Comparison of ENCODE assay signal across 8 mouse cellular contexts in the genomic region with DNA sequence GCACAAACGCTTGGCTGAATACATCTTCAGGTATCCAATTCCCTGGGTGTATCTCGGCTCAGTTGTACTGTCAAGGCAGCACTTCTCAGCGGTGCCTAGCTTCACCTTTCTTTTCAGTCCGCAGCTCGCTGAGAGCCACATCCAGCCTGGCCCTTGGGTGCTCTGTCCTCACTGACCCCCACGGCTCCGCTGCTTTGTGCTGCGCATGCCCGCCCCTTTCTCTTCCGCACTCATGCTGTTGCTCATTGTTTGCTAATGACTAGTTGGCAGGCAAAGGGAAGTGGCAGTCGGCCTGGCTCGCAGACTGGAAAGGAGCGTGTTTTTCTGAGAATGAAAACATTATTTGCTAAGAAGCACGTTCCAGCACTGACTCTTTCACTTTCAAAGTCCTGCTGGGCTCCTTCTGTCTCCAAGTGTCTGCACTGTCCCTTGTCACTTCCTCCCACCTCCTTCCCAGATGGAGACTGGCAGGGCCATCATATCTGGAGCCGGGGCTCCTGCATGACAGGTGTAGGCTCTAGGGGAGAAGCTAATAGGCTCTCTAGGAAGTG.
DNase-seq lines count a peak whose midpoint lies in the region; ATAC-seq lines count a peak whose summit lies in the region.

No protein-coding gene starts in this region.

- DNase-seq in embryonic facial prominence, embryonic 10.5 days (ENCODE audit: low spot score): peak; percentile 50
- peak; percentile 28 for DNase-seq in kidney, adult 9 months
- peak; percentile 89 for DNase-seq in midbrain, embryonic 11.5 days (ENCODE audit: low spot score, missing footprints)
- peak; percentile 42 for DNase-seq in right cerebral cortex, postnatal 4 days

- WGBS in embryonic facial prominence, embryonic 10.5 days: 7% methylated on average over 15 of the region's 15 CpGs
- WGBS in heart, embryonic 11.5 days (ENCODE audit: insufficient replicate concordance): 17% methylated on average over 15 of the region's 15 CpGs
- 15% methylated on average over 15 of the region's 15 CpGs for WGBS in limb, embryonic 13.5 days
- WGBS in midbrain, embryonic 11.5 days: 6% methylated on average over 15 of the region's 15 CpGs

- H3K27ac ChIP-seq in embryonic facial prominence, embryonic 10.5 days (replicated peaks): peak overlapping the region; percentile 66
- H3K27ac ChIP-seq in heart, embryonic 11.5 days (ENCODE audit: low read depth, low read length): no peak overlapping the region
- H3K27ac ChIP-seq in limb, embryonic 13.5 days: no peak overlapping the region
- no peak overlapping the region for H3K27ac ChIP-seq in midbrain, embryonic 11.5 days (ENCODE audit: low read depth, low read length)

- no peak for ATAC-seq in erythroblast, adult 5-6 weeks (replicated peaks; ENCODE audit: low FRiP score, poor library complexity, severe bottlenecking)
- 0 out of 2 replicates have a peak, but pooled peaks have one; percentile 52 for ATAC-seq in heart, embryonic 11.5 days (replicated peaks; ENCODE audit: insufficient number of reproducible peaks, low FRiP score, low TSS enrichment)
- no peak for ATAC-seq in limb, embryonic 13.5 days (ENCODE audit: low FRiP score, low read depth)
- ATAC-seq in midbrain, embryonic 11.5 days (ENCODE audit: low FRiP score): peak; percentile 72

- peaks cover 1% of the 10 kb centered on the region; the same call in 1 of the 2 replicates for H3K4me1 ChIP-seq in erythroblast, embryonic 14.5 days (ENCODE audit: control insufficient read depth)
- peaks cover 9% of the 10 kb centered on the region for H3K4me1 ChIP-seq in embryonic facial prominence, embryonic 10.5 days
- H3K4me1 ChIP-seq in heart, embryonic 11.5 days (ENCODE audit: control insufficient read depth, insufficient read depth, low read length): 0 out of 2 replicates have a peak, but pooled peaks cover 6% of the 10 kb centered on the region
- peaks cover 6% of the 10 kb centered on the region for H3K4me1 ChIP-seq in limb, embryonic 13.5 days
- H3K4me1 ChIP-seq in midbrain, embryonic 11.5 days (ENCODE audit: control insufficient read depth, insufficient read depth, low read length): peaks cover 2% of the 10 kb centered on the region; the same call in 1 of the 2 replicates

- H3K9me3 ChIP-seq in erythroblast, embryonic 14.5 days (ENCODE audit: control insufficient read depth, low read length): no peaks in the 10 kb centered on the region
- no peaks in the 10 kb centered on the region for H3K9me3 ChIP-seq in embryonic facial prominence, embryonic 10.5 days
- H3K9me3 ChIP-seq in heart, embryonic 11.5 days (replicated peaks; ENCODE audit: control insufficient read depth, low read length): no peaks in the 10 kb centered on the region
- no peaks in the 10 kb centered on the region for H3K9me3 ChIP-seq in limb, embryonic 13.5 days
- no peaks in the 10 kb centered on the region for H3K9me3 ChIP-seq in midbrain, embryonic 11.5 days (ENCODE audit: control insufficient read depth, low read length)

- H3K4me3 ChIP-seq in erythroblast, embryonic 14.5 days (replicated peaks): peak overlapping the region; percentile 6
- H3K4me3 ChIP-seq in embryonic facial prominence, embryonic 10.5 days: peak overlapping the region; percentile 54
- H3K4me3 ChIP-seq in heart, embryonic 11.5 days (ENCODE audit: low read depth, low read length): peak overlapping the region; percentile 26
- H3K4me3 ChIP-seq in limb, embryonic 13.5 days: peak overlapping the region; percentile 28
- peak overlapping the region; percentile 32 for H3K4me3 ChIP-seq in midbrain, embryonic 11.5 days (ENCODE audit: low read depth, low read length)

- peak overlapping the region; percentile 52 for H3K4me2 ChIP-seq in heart, embryonic 11.5 days
- H3K4me2 ChIP-seq in limb, embryonic 13.5 days (replicated peaks): peak overlapping the region; percentile 53
- H3K4me2 ChIP-seq in midbrain, embryonic 11.5 days: peak overlapping the region; percentile 55

- peak overlapping the region; percentile 2; the same call in 1 of the 2 replicates for H3K9ac ChIP-seq in heart, embryonic 11.5 days (ENCODE audit: low read depth, low read length)
- H3K9ac ChIP-seq in limb, embryonic 13.5 days: no peak overlapping the region
- H3K9ac ChIP-seq in midbrain, embryonic 11.5 days (ENCODE audit: low read length): peak overlapping the region; percentile 46; the same call in 1 of the 2 replicates

- H3K36me3 ChIP-seq in erythroblast, embryonic 14.5 days (ENCODE audit: control insufficient read depth): no peaks in the 10 kb centered on the region
- no peaks in the 10 kb centered on the region for H3K36me3 ChIP-seq in embryonic facial prominence, embryonic 10.5 days (replicated peaks)
- no peaks in the 10 kb centered on the region for H3K36me3 ChIP-seq in heart, embryonic 11.5 days (ENCODE audit: control insufficient read depth, insufficient read depth, low read length)
- no peaks in the 10 kb centered on the region for H3K36me3 ChIP-seq in limb, embryonic 13.5 days
- no peaks in the 10 kb centered on the region for H3K36me3 ChIP-seq in midbrain, embryonic 11.5 days (ENCODE audit: control insufficient read depth, insufficient read depth, low read length)

- H3K27me3 ChIP-seq in erythroblast, embryonic 14.5 days (ENCODE audit: control insufficient read depth): no peaks in the 10 kb centered on the region
- peaks cover 4% of the 10 kb centered on the region; the same call in 1 of the 2 replicates for H3K27me3 ChIP-seq in embryonic facial prominence, embryonic 10.5 days (replicated peaks; ENCODE audit: low read depth, poor library complexity, severe bottlenecking)
- H3K27me3 ChIP-seq in heart, embryonic 11.5 days (ENCODE audit: control insufficient read depth, insufficient read depth, low read length): no peaks in the 10 kb centered on the region
- H3K27me3 ChIP-seq in limb, embryonic 13.5 days: peaks cover 31% of the 10 kb centered on the region
- no peaks in the 10 kb centered on the region for H3K27me3 ChIP-seq in midbrain, embryonic 11.5 days (ENCODE audit: control insufficient read depth, insufficient read depth, low read length)

Comparison
In these comparisons a context has a peak if more than half of its experiments do, and no peak if none do; other contexts are left out.
1. ATAC-seq: peak in heart, embryonic 11.5 days (single experiment) and midbrain, embryonic 11.5 days (single experiment); none in erythroblast, adult 5-6 weeks (single experiment) and limb, embryonic 13.5 days (single experiment).
2. DNase-seq: peak in every context shown above with its lines; median percentile 89 in midbrain, embryonic 11.5 days; 50 in embryonic facial prominence, embryonic 10.5 days; 42 in right cerebral cortex, postnatal 4 days; 28 in kidney, adult 9 months.
3. Peak in every context shown above with its lines, with median percentiles within 50 percentile points of each other: H3K4me3 ChIP-seq and H3K4me2 ChIP-seq.